Mouse (Mus musculus) urinary bladder, postnatal 4 days (tissue): ENCODE data around the gene Zkscan5.
A peak's percentile ranks its signal among the peaks of the same experiment; 100 is the strongest.
"Not testable (repeated sequence)": the region's sequence is repeated elsewhere in the genome, so short reads cannot be mapped to it uniquely, and the experiment has no call there.

Experiments used
- DNase-seq, 2 experiments: peaks; one replicate each; pipeline ENCODE4 v3.0.0; 2021 to 2022; ENCODE audit warnings: low spot score in 2 of 2

Zkscan5 gene

DNA sequence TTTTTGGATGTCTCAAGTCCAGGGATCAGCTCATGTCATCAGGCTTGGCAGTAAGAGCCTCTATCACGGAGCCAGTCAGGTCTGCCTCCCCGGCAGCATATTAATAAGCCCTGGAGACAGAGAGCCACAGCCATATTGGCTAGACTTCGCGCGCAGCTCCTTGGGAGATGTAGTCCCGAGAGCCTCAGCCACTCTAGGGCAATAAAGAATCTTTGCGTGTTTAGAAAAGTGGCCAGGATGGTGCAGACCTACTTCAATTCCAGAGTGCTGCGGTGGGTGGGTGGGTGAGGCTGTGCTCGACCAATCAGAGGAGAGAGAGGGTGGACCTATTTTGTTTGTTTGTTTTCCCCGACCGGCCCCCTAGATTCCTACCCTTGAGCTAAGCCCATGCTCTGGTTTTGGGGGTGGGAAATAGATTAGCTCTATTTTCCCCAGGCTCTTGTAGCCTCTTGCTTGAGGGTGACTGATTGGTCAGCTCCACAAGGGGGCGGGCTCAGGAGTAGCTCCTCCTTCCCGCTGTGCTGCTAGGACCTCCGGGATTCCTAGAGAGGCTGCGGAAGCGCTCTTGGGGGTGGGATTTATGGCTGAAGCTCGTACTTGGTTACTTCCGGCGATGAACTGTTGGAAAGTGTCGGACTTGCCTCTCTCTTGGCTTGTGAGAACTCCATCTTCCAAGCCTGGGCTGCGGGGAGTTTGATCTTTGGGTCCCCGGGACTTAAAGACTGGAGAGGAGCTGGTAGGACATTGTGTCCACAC is at the start of gene Zkscan5:
TSS of gene Zkscan5 (plus strand) at position 627 of the 756 bp plus-strand sequence.
- DNase-seq: peak; percentile 97 to 98

DNA sequence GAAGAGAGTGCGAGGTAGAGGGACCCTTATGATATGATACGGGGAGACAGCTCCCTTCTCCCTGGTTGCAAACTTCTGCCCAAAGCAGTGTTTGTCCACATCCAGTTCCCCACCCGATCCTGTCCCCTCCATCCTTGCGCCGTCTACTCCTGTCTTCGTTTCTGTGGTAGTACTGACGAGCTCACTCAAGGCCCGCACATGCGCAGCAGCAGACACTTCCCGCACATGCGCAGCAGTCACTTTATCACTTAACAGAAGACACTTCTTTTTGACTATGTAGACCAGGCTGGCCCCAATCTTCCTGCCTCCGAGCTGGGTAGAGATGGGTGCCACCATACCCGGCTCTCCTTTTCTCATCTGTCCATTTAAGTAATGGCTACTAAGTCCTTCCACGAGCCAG is 43.0 kb upstream of the Zkscan5 start:
- DNase-seq: no peak

DNA sequence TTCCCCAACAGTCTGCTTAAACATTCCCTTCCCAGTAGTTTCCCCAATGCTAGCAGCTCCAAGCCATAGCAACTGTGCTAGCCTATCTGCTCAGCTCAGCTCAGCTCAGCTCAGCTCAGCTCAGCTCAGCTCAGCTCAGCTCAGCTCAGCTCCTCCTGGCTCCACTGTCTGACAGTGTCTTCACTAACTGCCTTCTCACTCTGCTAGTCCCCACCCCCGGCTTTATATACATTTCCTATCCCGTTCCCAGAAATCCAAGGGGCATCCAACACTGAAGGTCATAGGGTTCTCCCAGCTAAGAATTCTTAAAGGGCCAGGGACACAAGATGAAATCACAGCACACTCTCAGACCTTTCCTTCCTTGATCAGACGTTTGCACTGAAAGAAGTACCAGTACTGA is 39.7 kb upstream of the Zkscan5 start:
- no peak for DNase-seq

DNA sequence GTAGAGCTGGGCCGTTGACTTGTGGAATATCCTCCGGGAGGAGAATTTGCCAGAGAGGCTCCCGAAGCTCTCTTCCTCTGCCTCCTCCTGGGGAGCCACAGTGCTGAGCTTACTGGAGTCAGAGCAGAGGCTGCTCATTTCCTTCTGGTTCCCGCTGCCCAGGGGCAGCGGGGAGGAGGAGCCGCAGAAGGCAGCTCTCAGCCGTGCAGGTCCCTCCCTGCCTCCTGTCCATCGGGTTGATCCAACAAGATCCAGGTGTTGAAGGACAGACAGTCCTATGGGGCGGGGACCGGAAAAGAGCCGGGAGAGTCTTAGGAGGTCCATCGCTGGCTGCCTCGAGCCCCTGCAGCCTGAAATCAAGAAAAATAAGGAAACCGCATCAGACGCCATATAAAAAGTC is 39.2 kb upstream of the Zkscan5 start:
- DNase-seq: no peak

DNA sequence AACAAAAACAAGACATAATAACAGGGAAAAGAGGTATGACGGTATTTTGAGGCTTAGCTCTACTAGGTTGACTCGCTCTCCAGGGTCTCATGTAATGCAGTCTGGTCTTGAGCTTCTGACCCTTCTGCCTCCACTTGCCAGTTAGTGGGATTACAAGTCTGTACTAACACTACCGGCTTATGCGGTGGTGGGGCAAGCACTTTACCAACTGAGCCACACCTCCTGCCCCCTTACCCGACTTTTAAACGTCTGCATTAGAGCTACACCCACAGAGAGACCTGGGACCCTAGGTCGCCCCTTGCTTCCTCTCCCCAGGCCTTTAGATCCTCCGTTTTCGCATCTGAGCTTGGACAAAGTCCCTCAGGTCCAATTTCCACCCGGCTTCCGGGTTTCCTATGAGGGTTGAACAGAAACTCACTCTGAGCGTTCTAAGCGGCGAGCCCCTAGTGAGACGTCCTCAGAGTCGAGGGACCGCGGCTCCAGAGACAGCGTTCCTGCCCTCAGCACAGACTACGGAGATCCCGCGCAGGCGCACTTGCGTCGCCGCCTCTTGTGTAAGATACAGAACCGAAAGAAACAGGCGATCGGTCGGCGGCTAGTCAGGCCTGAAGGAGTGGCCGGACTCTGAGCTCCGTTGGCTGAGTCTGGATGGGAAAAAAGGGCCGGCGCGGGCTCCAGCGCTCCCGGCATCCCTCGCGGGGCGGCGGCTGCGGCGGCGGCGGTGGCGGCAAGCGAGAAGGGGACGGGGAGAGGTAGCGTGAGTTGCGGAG is 37.6 kb upstream of the Zkscan5 start, which contains the start of the genes Ptcd1 and Cpsf4:
TSS of gene Ptcd1 (minus strand) at position 573 of the 770 bp plus-strand sequence.
TSS of gene Cpsf4 (plus strand) at position 678 of the 770 bp plus-strand sequence.
- peak; percentile 97 for DNase-seq

DNA sequence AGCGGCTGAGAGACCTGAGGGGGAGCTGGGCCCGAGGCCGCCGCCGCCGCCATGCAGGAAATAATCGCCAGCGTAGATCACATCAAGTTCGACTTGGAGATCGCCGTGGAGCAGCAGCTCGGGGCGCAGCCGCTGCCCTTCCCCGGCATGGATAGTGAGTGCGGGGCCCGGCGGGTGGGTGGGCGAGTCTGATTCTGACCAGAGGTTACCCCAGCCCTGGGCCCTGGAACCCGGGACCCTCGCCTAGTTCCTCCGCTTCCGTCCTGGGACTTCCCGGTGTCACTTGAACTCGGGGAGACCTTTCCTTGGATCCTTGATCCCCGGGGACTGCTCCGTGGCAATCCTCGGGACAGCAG is 37.1 kb upstream of the Zkscan5 start:
- no peak for DNase-seq

DNA sequence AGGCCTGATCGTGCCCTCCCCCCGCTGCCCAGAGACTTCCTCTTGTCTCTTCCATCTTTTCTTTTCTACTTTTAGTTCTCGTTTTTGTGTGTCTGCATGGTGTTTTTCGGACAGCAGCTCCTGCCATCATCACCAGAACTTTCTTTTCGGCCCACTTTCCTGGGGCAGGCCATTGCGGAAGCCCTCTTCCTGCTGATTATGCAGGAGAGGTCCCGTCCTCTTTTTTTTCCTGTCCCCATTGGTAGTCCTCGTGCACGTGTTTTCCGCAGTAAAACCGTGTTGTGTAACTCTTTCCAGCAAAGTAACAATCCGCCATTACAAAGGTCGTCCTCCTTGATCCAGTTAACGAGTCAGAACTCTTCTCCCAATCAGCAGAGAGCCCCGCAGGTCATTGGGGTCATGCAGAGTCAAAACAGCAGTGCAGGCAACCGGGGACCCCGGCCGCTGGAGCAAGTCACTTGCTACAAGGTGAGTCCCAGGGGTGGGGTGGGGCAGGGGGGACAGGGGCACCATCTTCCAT is 25.8 kb upstream of the Zkscan5 start:
- no peak for DNase-seq

DNA sequence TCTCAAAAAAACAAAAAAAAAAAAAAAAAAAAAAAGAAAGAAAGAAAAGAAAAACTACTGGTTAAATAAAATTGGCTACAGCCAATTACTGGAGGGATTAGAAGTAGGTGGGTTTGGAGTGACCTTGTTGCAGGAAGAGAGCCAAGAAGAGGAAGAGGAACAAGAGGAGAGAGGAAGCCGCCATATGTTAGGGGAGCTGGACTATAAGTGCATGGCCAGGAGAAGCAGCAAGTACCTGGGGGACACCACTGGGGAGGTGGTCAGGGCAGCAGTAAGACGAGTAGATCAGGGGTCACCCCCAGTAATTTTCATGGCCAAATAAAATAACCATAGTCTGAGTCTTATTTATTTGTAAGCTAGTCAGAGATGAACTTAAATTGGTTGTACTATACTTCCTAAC is 19.1 kb upstream of the Zkscan5 start:
- no peak for DNase-seq

DNA sequence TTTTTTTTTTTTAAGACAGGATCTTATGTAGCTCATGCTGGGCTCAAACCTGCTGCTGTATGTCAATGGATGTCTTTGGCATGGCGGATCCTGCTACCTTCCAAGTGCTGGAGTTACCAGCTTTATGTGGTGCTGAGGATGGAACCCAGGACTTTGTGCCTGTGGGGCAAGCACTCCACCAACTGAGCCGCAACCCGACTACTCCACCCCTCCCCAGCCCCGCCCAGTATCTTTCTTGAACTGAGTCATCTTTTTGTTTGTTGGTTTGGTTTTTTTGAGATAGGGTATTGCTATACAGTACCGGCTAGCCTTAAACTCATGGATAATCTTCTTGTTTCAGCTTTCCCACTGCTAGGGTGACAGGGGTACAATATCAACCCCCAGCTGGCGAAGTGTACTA is 14.9 kb upstream of the Zkscan5 start:
- no peak for DNase-seq

DNA sequence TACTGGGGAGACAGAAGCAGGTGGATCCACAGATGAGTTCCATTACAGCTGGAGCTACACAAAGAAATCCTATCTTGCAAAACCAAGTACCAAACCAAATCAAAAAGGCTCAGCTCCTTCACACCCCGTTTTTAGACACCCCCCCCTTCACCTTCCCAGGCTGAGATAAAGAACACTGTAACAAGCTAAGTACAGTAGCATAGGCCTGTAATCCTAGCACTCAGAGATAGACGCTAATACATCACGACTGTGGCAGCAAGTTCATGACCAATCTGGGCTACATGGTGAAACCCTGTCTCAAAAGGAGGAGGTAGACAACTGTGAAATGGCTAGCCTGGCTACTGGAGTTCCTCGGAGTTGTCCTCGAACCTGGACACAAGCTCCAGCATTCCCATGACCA is 14.0 kb upstream of the Zkscan5 start:
- no peak for DNase-seq

DNA sequence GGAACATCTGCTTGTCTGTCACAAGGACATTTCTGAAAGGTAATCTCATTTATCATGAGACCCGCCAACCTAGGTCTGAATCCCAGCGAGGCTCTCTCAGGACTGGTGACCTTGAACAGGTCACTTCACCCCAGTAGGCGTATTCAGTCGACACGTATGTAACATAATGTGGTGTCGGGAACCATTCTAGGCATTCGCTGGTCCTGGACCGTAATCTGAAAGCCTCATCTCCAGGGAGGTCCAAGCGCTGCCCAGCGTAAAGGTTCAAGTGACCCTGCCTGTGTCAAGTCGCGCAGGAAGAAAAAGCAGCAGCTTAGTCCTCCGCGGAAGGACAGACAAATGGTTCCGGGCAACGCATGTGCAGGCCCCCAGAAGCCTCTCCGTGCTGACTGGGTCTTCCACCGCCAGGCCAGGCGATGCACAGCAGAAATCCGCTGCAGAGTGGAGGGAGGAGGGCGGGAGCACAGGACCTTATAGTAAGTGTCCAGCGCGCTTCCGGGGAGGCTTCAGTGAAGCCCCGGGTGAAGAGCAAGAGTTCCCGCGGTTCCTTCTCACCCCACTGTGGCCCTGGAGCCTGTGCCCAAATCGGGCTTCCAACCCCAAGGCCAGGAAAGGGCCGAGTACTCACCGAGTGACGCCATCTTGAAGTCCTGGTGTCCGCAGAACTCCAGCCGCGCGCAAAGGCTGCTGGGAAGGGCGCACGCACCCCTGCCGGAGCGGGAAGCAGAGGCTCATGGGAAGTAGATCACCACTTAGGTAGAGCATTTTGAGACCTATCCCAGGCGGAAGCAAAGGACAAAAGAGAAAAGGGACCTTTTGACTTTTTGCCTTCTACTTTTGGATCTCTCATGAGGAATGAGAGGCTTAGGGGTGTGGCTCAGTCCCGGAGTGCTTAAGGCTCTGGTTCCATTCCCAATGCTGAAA is 13.2 kb upstream of the Zkscan5 start:
- DNase-seq: peak; percentile 84 to 92

DNA sequence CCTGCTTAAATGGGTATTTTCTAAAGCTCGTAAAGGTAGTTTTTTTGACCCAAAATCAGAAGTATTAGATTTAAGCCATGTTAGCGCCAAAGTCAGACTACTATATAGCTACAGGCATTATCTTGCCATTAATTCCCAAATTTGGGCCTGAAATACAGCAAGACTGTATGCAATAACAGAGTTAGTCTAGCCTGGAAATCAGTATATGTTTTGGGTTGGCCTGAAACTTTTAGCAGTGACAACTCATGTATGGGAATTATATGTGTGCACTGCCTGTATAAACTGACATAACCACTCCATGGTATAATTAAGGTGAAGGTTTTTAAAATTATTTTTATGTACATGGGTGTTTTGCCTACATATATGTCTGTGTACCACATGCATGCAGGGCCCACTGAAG is 12.4 kb upstream of the Zkscan5 start, which contains the start of gene Atp5j2:
TSS of gene Atp5j2 (minus strand) at position 101 of the 400 bp plus-strand sequence.
- DNase-seq: no peak

DNA sequence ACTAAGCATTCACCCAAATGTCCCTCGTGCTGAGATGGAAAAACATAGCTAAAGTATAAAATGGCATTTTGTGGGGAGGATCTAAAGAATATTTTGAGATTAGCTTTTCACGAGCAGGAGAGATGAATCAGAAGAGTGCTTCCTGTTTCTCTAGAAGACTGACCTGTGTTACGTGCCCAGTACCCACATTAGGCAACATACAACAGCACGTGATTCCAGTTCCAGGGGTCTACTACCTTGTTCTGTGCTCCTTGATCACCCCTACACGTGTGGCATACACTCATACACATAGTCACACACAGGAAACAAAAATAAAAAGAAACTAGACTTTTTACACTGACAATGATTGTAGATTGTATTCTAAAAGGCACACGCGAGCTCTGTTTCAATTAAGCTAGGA is 4.0 kb upstream of the Zkscan5 start:
- DNase-seq: no peak

DNA sequence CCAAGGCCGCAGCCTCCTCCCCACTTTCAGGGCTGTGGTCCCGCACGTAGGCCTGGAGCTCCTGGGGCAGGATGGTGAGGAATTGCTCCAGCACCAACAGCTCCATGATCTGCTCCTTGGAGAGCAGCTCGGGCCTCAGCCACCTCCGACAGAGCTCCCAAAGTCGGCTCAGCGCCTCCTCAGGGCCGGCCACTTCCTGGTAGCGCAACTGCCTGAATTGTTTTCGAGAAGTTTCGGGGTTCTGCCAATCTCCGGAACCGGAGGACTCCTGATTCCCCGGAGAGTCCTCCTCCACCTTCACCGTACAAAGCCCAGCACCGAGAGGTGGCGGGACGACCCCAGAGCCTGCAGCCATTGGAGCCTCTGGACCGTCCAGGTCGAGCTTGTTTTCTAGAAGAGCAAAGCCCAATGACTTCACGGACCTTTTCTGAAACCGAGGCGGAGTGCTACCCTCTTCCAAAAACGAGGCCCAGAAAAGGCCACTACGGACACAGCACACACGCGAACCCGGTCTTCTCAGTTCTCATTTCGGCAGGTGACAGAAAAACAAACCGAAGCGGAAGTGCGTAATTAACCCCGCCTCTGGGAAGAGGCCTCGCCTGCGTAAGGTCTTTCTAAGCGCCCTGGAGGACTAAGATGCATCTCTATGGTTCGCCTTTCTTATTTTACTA is 2.9 kb upstream of the Zkscan5 start, which contains the start of gene Zkscan14:
TSS of gene Zkscan14 (minus strand) at position 548 of the 671 bp plus-strand sequence.
- peak in 1 of 2 experiments; percentile 54 for DNase-seq

DNA sequence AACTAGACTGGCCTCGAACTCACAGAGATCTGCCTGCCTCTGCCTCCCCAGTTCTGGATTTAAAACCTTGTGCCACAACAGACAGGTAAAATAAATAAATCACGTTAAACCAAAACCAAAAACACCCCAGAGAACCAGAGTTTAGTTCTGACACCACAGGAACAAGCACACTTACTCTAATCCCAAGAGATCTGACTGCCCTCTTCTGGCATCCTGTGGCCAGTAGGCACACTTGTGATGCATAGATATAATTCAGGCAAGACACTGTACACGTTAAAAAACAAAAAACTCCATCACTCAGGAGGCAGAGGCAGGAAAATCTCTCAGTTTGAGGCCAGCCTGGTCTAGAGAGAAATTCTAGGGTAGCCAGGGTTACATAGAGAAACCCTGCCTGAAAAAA is 1.9 kb upstream of the Zkscan5 start:
- no peak for DNase-seq

DNA sequence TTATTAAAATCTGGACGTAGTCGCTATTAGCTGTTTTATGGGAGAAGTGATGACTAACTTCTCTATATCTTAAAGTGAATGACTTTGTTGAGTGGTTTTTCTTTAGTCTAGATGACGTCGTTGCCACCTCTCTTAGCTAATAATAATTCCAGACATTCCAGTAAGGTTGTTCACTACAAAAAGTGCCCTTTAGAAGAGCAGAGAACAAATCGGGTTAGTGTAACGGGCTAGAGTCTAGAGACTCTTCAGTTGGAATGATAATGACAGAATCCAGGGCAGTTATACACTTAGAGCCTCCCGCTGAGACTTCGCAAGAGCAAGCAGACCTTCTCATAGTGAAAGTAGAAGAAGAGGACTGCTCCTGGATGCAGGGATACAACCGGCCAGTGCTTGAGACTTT is 679 bp downstream of the Zkscan5 start:
- no peak for DNase-seq

DNA sequence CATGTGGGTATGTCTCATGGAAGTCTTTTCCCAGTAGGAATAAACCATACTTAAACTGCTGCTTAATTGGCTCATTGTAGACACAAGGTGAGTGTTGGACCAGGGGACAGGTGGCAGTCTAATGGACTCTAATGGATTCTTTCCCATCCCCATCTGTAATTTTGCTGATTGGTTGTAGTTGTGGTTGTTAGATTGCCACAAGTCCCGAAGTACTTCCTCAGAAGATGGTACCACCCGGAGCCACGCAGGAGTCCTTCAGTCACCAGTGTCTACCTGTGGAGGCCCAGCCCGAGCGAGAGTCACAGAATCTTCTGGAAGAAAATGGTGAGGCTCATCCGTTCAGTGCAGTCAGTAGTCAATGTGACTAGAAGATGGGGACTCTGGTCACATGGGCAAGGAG is 3.0 kb downstream of the Zkscan5 start:
- no peak for DNase-seq

DNA sequence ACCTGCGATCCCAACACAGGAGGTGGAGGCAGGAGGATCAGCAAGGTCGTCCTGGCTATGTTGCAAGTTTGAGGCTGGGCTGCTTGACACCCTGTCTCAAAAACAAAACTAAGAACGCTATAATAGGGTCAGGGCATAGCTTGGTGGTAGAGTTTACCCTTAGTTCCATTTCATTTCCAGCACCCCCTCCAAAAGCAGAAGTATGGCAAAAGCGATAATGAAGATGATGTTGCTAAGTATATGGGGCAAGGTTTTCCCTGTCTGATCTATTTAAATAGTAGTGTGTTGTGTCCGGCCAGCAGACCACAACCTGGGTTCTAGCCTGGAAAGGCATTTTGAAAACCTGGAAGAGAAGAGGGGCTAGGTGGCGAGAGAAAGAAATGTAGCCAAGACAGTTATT is 3.6 kb downstream of the Zkscan5 start:
- no peak for DNase-seq

DNA sequence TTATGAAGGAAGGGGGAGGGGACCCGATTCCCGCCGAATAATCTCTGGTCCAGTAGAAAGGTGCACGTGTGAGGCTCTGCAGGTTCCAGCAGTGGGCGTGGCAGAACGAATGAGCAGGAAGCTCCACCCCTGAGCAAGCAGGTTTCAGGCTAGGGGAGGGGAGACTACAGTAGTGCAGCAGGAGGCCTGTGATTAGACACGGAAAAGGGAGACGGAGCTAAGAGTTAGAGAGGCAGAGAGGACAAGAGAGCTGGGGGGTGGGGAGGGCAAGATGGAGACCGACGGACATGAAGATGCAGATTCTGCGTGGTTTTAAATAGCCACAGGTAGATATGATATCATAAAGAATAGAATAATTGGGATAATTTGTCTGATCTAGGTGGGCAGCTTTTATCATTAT is 4.0 kb downstream of the Zkscan5 start:
- DNase-seq: not testable (repeated sequence)

DNA sequence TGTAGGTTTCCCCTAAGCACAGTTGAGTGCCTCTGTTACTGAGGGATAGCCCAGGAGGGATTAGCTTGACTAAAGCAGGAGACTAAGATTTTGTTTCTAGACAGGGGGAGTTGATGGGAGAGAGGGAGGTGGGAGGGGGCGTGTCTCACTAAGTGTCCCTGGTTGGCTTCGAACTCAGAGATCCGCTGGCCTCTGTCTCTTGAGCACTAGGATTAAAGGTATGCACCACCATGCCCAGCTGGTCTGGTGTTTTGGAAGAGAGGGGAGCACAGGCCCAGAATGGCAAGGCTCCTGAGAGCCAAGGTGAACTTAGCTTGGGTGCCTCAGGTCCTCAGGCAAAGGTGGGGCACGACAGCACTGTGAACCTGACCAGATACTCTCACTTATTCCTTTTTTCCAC is 7.0 kb downstream of the Zkscan5 start:
- DNase-seq: no peak

DNA sequence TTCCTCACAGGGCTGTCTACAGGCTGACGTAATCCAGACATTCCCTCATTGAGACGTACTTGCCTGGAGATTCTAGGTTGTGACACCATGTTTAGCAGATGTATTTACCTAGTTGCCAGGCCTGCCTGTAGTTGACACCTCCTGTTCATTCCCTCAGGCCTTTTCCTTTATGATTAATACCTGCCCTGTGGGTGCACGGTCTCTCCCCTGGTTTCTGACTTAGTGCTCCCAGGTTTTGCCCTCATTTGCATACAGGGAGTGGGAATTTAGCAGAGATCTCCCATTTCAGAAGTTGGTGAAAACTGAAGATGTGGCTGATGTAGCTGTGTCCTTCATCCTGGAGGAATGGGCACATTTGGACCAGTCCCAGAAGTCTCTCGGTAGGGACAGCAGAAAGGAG is 7.9 kb downstream of the Zkscan5 start:
- DNase-seq: no peak
